Mouse (Mus musculus): ENCODE results near the gene Pnpla2. TPM values are rescaled to one million over a fixed set of nuclear protein-coding genes. Genes with fewer than 3 reads are reported as not detected.

The Pnpla2 gene
- polyA plus RNA-seq, 1 experiment from 2014 or later, result 82.1 TPM

- no peak for DNase-seq (ENCODE audit: low spot score)
- H3K27me3 ChIP-seq (ENCODE audit: control insufficient read depth, insufficient read depth, low read length), result no peaks in the 10 kb centered on the region
- H3K4me3 ChIP-seq (ENCODE audit: low read depth, low read length), result no peak overlapping the region
- H3K9me3 ChIP-seq (ENCODE audit: control insufficient read depth, low read length), result no peaks in the 10 kb centered on the region
- no peaks in the 10 kb centered on the region for H3K4me1 ChIP-seq (replicated peaks; ENCODE audit: control insufficient read depth, insufficient read depth)
- ATAC-seq (ENCODE audit: low FRiP score, low TSS enrichment), result no peak
- H3K36me3 ChIP-seq (ENCODE audit: control insufficient read depth, insufficient read depth, low read length), result 0 out of 2 replicates have a peak, but pooled peaks cover 2% of the 10 kb centered on the region
- no peak overlapping the region for H3K27ac ChIP-seq (replicated peaks)
- no peak overlapping the region for H3K9ac ChIP-seq (ENCODE audit: low read length)
- H3K4me2 ChIP-seq (replicated peaks; ENCODE audit: low read depth), result no peak overlapping the region
- TF ChIP-seq CTCF (IDR thresholded peaks at IDR 0.05; ENCODE audit: low read depth), result no peak
- no peak for TF ChIP-seq EP300 (optimal IDR thresholded peaks at IDR 0.05)
Measured at GRCm38 (mm10) chr7:141508160-141508559, 53.2 kb downstream of the Pnpla2 start.

DNA sequence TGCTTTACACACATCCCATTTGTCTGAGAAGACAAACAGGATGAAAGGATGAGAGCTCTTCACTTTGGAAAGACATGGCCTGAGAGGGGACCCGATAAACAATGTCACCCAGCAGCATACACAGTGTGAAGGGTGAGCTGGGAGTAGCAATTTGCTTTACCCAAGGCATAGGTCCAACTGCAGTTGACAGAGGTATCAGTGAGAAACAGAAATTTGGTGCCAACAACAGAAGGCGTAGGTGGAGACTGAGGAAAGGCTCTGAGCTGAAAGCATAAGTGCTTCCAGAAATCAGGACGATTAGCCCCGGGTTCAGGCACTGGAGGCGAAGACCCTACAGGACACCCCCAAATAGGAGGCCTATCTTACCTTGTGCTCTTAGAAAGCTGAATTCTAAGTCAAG lies 55.2 kb downstream of the Pnpla2 start:
- no peaks in the 10 kb centered on the region for H3K27me3 ChIP-seq (ENCODE audit: control insufficient read depth, insufficient read depth, low read length)
- DNase-seq (ENCODE audit: low spot score), result no peak
- no peak for ATAC-seq (ENCODE audit: low FRiP score, low TSS enrichment)
- no peak overlapping the region for H3K27ac ChIP-seq (replicated peaks)
- H3K4me3 ChIP-seq (ENCODE audit: low read depth, low read length), result no peak overlapping the region
- H3K9me3 ChIP-seq (ENCODE audit: control insufficient read depth, low read length), result no peaks in the 10 kb centered on the region
- no peak overlapping the region for H3K4me2 ChIP-seq (replicated peaks; ENCODE audit: low read depth)
- H3K4me1 ChIP-seq (replicated peaks; ENCODE audit: control insufficient read depth, insufficient read depth), result no peaks in the 10 kb centered on the region
- H3K9ac ChIP-seq (ENCODE audit: low read length), result no peak overlapping the region
- 94% methylated on average over 5 of the region's 5 CpGs for WGBS
- TF ChIP-seq CTCF (IDR thresholded peaks at IDR 0.05; ENCODE audit: low read depth), result no peak
- no peak for TF ChIP-seq EP300 (optimal IDR thresholded peaks at IDR 0.05)
- H3K36me3 ChIP-seq (ENCODE audit: control insufficient read depth, insufficient read depth, low read length), result 0 out of 2 replicates have a peak, but pooled peaks cover 2% of the 10 kb centered on the region

Other genes starting within 250 kb of the Pnpla2 start
- 2.7 and 3.6 TPM in 2 replicates for gene Lmntd2, start 241.1 kb upstream of the Pnpla2 start, polyA plus RNA-seq (2015; fragmentation: Nextera tagmentation; extraction: Ambion mirVana)
- gene Rassf7, start 239.3 kb upstream of the Pnpla2 start, polyA plus RNA-seq (2015; fragmentation: Nextera tagmentation; extraction: Ambion mirVana), result 84.2 and 105 TPM in 2 replicates
- 19.1 and 19.9 TPM in 2 replicates for gene Phrf1, start 226.4 kb upstream of the Pnpla2 start, polyA plus RNA-seq (2015; fragmentation: Nextera tagmentation; extraction: Ambion mirVana)
- 11.3 and 12.2 TPM in 2 replicates for gene Irf7, start 188.7 kb upstream of the Pnpla2 start, polyA plus RNA-seq (2015; fragmentation: Nextera tagmentation; extraction: Ambion mirVana)
- 1.2 and 2.0 TPM in 2 replicates for gene Cdhr5, start 178.4 kb upstream of the Pnpla2 start, polyA plus RNA-seq (2015; fragmentation: Nextera tagmentation; extraction: Ambion mirVana)
- 2.2 and 2.4 TPM in 2 replicates for gene Sct, start 176.1 kb upstream of the Pnpla2 start, polyA plus RNA-seq (2015; fragmentation: Nextera tagmentation; extraction: Ambion mirVana)
- gene Drd4, start 163.2 kb upstream of the Pnpla2 start, polyA plus RNA-seq (2015; fragmentation: Nextera tagmentation; extraction: Ambion mirVana), result 0.06 and 0.16 TPM in 2 replicates
- 37.6 and 40.1 TPM in 2 replicates for gene Deaf1, start 127.5 kb upstream of the Pnpla2 start, polyA plus RNA-seq (2015; fragmentation: Nextera tagmentation; extraction: Ambion mirVana)
- 18.6 and 19.7 TPM in 2 replicates for gene Tmem80, start 127.5 kb upstream of the Pnpla2 start, polyA plus RNA-seq (2015; fragmentation: Nextera tagmentation; extraction: Ambion mirVana)
- 86.1 and 96.5 TPM in 2 replicates for gene Eps8l2, start 116.3 kb upstream of the Pnpla2 start, polyA plus RNA-seq (2015; fragmentation: Nextera tagmentation; extraction: Ambion mirVana)
- 459 and 468 TPM in 2 replicates for gene Taldo1, start 63.0 kb upstream of the Pnpla2 start, polyA plus RNA-seq (2015; fragmentation: Nextera tagmentation; extraction: Ambion mirVana)
- gene Gatd1, start 41.1 kb upstream of the Pnpla2 start, polyA plus RNA-seq (2015; fragmentation: Nextera tagmentation; extraction: Ambion mirVana), result 30.8 and 33.8 TPM in 2 replicates
- gene Cend1, start 25.7 kb upstream of the Pnpla2 start, polyA plus RNA-seq (2015; fragmentation: Nextera tagmentation; extraction: Ambion mirVana), result 2.0 and 2.5 TPM in 2 replicates
- gene Slc25a22, start 17.3 kb upstream of the Pnpla2 start, polyA plus RNA-seq (2015; fragmentation: Nextera tagmentation; extraction: Ambion mirVana), result 17.2 and 17.6 TPM in 2 replicates
- 1.8 and 2.0 TPM in 2 replicates for gene Pidd1, start 11.2 kb upstream of the Pnpla2 start, polyA plus RNA-seq (2015; fragmentation: Nextera tagmentation; extraction: Ambion mirVana)
- 1,187 and 1,334 TPM in 2 replicates for gene Rplp2, start 7.8 kb upstream of the Pnpla2 start, polyA plus RNA-seq (2015; fragmentation: Nextera tagmentation; extraction: Ambion mirVana)
- 20.8 and 23.5 TPM in 2 replicates for gene Cracr2b, start 5.9 kb downstream of the Pnpla2 start, polyA plus RNA-seq (2015; fragmentation: Nextera tagmentation; extraction: Ambion mirVana)
- gene Cd151, start 12.2 kb downstream of the Pnpla2 start, polyA plus RNA-seq (2015; fragmentation: Nextera tagmentation; extraction: Ambion mirVana), result 22.6 and 27.5 TPM in 2 replicates
- 53.4 and 60.2 TPM in 2 replicates for gene Polr2l, start 19.9 kb downstream of the Pnpla2 start, polyA plus RNA-seq (2015; fragmentation: Nextera tagmentation; extraction: Ambion mirVana)
- gene Tspan4, start 20.0 kb downstream of the Pnpla2 start, polyA plus RNA-seq (2015; fragmentation: Nextera tagmentation; extraction: Ambion mirVana), result 56.9 and 58.7 TPM in 2 replicates
- gene Chid1, start 84.7 kb downstream of the Pnpla2 start, polyA plus RNA-seq (2015; fragmentation: Nextera tagmentation; extraction: Ambion mirVana), result 20.8 and 22.6 TPM in 2 replicates
- 30.8 and 33.0 TPM in 2 replicates for gene Ap2a2, start 107.0 kb downstream of the Pnpla2 start, polyA plus RNA-seq (2015; fragmentation: Nextera tagmentation; extraction: Ambion mirVana)
- 11.3 and 13.6 TPM in 2 replicates for gene Muc6, start 200.1 kb downstream of the Pnpla2 start, polyA plus RNA-seq (2015; fragmentation: Nextera tagmentation; extraction: Ambion mirVana)
- 0.23 and 0.40 TPM in 2 replicates for gene Muc2, start 235.1 kb downstream of the Pnpla2 start, polyA plus RNA-seq (2015; fragmentation: Nextera tagmentation; extraction: Ambion mirVana)